In the genomic region with DNA sequence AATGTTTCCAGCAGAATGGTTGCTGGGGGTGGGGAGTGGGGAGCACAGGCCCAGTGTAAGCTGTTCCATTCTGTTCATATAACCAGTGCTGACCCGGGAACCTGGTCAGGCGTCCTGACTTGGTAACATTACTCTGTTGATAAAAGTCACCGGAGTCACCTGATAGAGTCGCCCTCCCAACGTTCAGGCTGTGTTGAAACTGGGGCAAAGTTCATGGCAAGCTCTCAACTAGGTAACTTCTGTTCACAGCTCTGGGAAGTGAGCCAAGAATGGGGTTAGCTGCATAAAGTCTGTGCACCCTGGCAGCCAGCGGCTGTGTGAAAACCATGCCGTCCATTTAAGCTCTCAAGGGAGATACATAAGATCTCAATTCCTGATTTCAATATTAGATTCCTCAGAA, we compare ENCODE assay signal across 10 mouse cellular contexts. TPM values are rescaled to one million over a fixed set of nuclear protein-coding genes. Genes with fewer than 3 reads are reported as not detected.
DNase-seq lines count a peak whose midpoint lies in the region; ATAC-seq and TF ChIP-seq lines count a peak whose summit lies in the region.
"Not testable (repeated sequence)": the region's sequence is repeated elsewhere in the genome, so short reads cannot be mapped to it uniquely, and the experiment has no call there.
"Had no signal": no experiment of that assay in that cellular context is flagged by ENCODE, and none has a peak within 500 bp of the region (broad histone marks: within the 10 kb centered on the region; RNA-seq: fewer than 3 reads in every experiment).

No protein-coding gene starts in this region.

- not testable (repeated sequence) for H3K4me3 ChIP-seq in forebrain, postnatal 0 days (ENCODE audit: low read depth, low read length); heart, embryonic 12.5 days; intestine, embryonic 15.5 days (replicated peaks); liver, postnatal 0 days (ENCODE audit: low read depth, low read length); midbrain, embryonic 14.5 days (replicated peaks; ENCODE audit: low read depth, low read length); stomach, postnatal 0 days (ENCODE audit: low read depth, low read length)

- H3K36me3 ChIP-seq in forebrain, postnatal 0 days (ENCODE audit: insufficient read depth); heart, embryonic 12.5 days; intestine, embryonic 15.5 days; liver, postnatal 0 days (replicated peaks; ENCODE audit: insufficient read depth, low read length); midbrain, embryonic 14.5 days (ENCODE audit: control insufficient read depth, insufficient read depth, low read length); stomach, postnatal 0 days (ENCODE audit: control insufficient read depth, insufficient read depth, low read length): not testable (repeated sequence)

- TF ChIP-seq EP300 in liver, postnatal 0 days (IDR thresholded peaks at IDR 0.05; ENCODE audit: low read depth) = peak; percentile 60; the same call in 1 of the 2 replicates
- TF ChIP-seq EP300 in stomach, postnatal 0 days (optimal IDR thresholded peaks at IDR 0.05) = not testable (repeated sequence)

- DNase-seq in NIH3T3 (ENCODE audit: low read depth) = peak; percentile 67
- peak; percentile 35 for DNase-seq in forebrain, postnatal 0 days
- DNase-seq in kidney, postnatal 36 days = peak; percentile 91 to 97
- peak; percentile 84 for DNase-seq in liver, postnatal 0 days
- DNase-seq in midbrain, embryonic 14.5 days = peak; percentile 62
- DNase-seq in stomach, postnatal 0 days (ENCODE audit: low spot score) = peak; percentile 88

- WGBS in forebrain, postnatal 0 days = 51% methylated on average over 7 of the region's 7 CpGs
- 10% methylated on average over 7 of the region's 7 CpGs for WGBS in heart, embryonic 12.5 days
- 24% methylated on average over 7 of the region's 7 CpGs for WGBS in intestine, embryonic 15.5 days
- WGBS in liver, postnatal 0 days (ENCODE audit: insufficient replicate concordance) = 48% methylated on average over 7 of the region's 7 CpGs
- 59% methylated on average over 7 of the region's 7 CpGs for WGBS in midbrain, embryonic 14.5 days
- 16% methylated on average over 7 of the region's 7 CpGs for WGBS in stomach, postnatal 0 days

- H3K27ac ChIP-seq in forebrain, postnatal 0 days (ENCODE audit: low read depth, low read length); heart, embryonic 12.5 days (ENCODE audit: poor library complexity, severe bottlenecking); intestine, embryonic 15.5 days; midbrain, embryonic 14.5 days (replicated peaks; ENCODE audit: low read depth, low read length); stomach, postnatal 0 days (replicated peaks): not testable (repeated sequence)
- H3K27ac ChIP-seq in liver, postnatal 0 days (ENCODE audit: low read depth) = peak overlapping the region; percentile 41; the same call in 1 of the 2 replicates

- H3K4me2 ChIP-seq in forebrain, postnatal 0 days (ENCODE audit: low read depth); intestine, embryonic 15.5 days (replicated peaks); liver, postnatal 0 days (ENCODE audit: low read depth, low read length); midbrain, embryonic 14.5 days (ENCODE audit: low read length); stomach, postnatal 0 days (replicated peaks; ENCODE audit: low read depth): not testable (repeated sequence)
- H3K4me2 ChIP-seq in heart, embryonic 12.5 days = peak overlapping the region; percentile 24; the same call in 1 of the 2 replicates

- not testable (repeated sequence) for ATAC-seq in forebrain, postnatal 0 days; midbrain, embryonic 14.5 days (ENCODE audit: low FRiP score, low TSS enrichment)
- ATAC-seq in heart, embryonic 12.5 days (ENCODE audit: insufficient number of reproducible peaks, low FRiP score) = peak; percentile 66
- ATAC-seq in intestine, embryonic 15.5 days = peak; percentile 91
- ATAC-seq in liver, postnatal 0 days = peak; percentile 91
- peak; percentile 88 for ATAC-seq in stomach, postnatal 0 days (ENCODE audit: low FRiP score, low TSS enrichment)

- H3K9ac ChIP-seq in forebrain, postnatal 0 days; heart, embryonic 12.5 days; intestine, embryonic 15.5 days; liver, postnatal 0 days (replicated peaks); midbrain, embryonic 14.5 days (replicated peaks; ENCODE audit: low read length); stomach, postnatal 0 days (ENCODE audit: low read length): not testable (repeated sequence)

- H3K9me3 ChIP-seq in forebrain, postnatal 0 days (ENCODE audit: low read length); heart, embryonic 12.5 days (replicated peaks); intestine, embryonic 15.5 days; liver, postnatal 0 days (ENCODE audit: low read length); midbrain, embryonic 14.5 days (ENCODE audit: control insufficient read depth, low read length); stomach, postnatal 0 days (ENCODE audit: control insufficient read depth, low read length): not testable (repeated sequence)

- not testable (repeated sequence) for H3K27me3 ChIP-seq in forebrain, postnatal 0 days (ENCODE audit: insufficient read depth, low read length); heart, embryonic 12.5 days (replicated peaks); intestine, embryonic 15.5 days (replicated peaks); liver, postnatal 0 days (ENCODE audit: insufficient read depth, low read length); midbrain, embryonic 14.5 days (ENCODE audit: control insufficient read depth, insufficient read depth, low read length); stomach, postnatal 0 days (ENCODE audit: control insufficient read depth, insufficient read depth, low read length)

- not testable (repeated sequence) for TF ChIP-seq CTCF in forebrain, postnatal 0 days (IDR thresholded peaks at IDR 0.05; ENCODE audit: low read depth); liver, postnatal 0 days (IDR thresholded peaks at IDR 0.05; ENCODE audit: low read depth); stomach, postnatal 0 days (IDR thresholded peaks at IDR 0.05; ENCODE audit: low read depth)

- H3K4me1 ChIP-seq in forebrain, postnatal 0 days (ENCODE audit: insufficient read depth); heart, embryonic 12.5 days (replicated peaks); intestine, embryonic 15.5 days (replicated peaks); liver, postnatal 0 days (ENCODE audit: insufficient read depth); midbrain, embryonic 14.5 days (ENCODE audit: control insufficient read depth, insufficient read depth, low read length); stomach, postnatal 0 days (replicated peaks; ENCODE audit: control insufficient read depth, insufficient read depth): not testable (repeated sequence)

RNA-seq across cellular contexts. Expression of a gene that starts 11.2 kb away (rescaled TPM):
- 79.2 and 87.1 TPM in 2 replicates for total RNA-seq in forebrain, postnatal 0 days (2014; rRNA removed)
- 112 and 119 TPM in 2 replicates for polyA plus RNA-seq in forebrain, postnatal 0 days (2015; fragmentation: Nextera tagmentation; extraction: Ambion mirVana)
- 20.0 and 21.3 TPM in 2 replicates for polyA plus RNA-seq in heart, embryonic 12.5 days (2016; fragmentation: Nextera tagmentation; extraction: Ambion mirVana)
- 125 and 142 TPM in 2 replicates for polyA plus RNA-seq in intestine, embryonic 15.5 days (2015; fragmentation: Nextera tagmentation; extraction: Ambion mirVana)
- polyA plus RNA-seq in liver, postnatal 0 days (2015; fragmentation: Nextera tagmentation; extraction: Ambion mirVana) = 87.8 and 106 TPM in 2 replicates
- polyA plus RNA-seq in midbrain, embryonic 14.5 days (2014; fragmentation: Nextera tagmentation; extraction: Ambion mirVana) = 98.3 and 108 TPM in 2 replicates
- 135 and 144 TPM in 2 replicates for polyA plus RNA-seq in stomach, postnatal 0 days (2015; fragmentation: Nextera tagmentation; extraction: Ambion mirVana)

RNA-seq across cellular contexts. Expression of a gene that starts 17.7 kb away (rescaled TPM):
- total RNA-seq in forebrain, postnatal 0 days (2014; rRNA removed) = 0.31 and 0.86 TPM in 2 replicates
- 0.77 and 1.1 TPM in 2 replicates for polyA plus RNA-seq in forebrain, postnatal 0 days (2015; fragmentation: Nextera tagmentation; extraction: Ambion mirVana)
- 0.36 and 0.64 TPM in 2 replicates for polyA plus RNA-seq in heart, embryonic 12.5 days (2016; fragmentation: Nextera tagmentation; extraction: Ambion mirVana)
- polyA plus RNA-seq in intestine, embryonic 15.5 days (2015; fragmentation: Nextera tagmentation; extraction: Ambion mirVana) = 8.2 and 8.9 TPM in 2 replicates
- 29.0 and 35.0 TPM in 2 replicates for polyA plus RNA-seq in liver, postnatal 0 days (2015; fragmentation: Nextera tagmentation; extraction: Ambion mirVana)
- 0.18 and 0.62 TPM in 2 replicates for polyA plus RNA-seq in midbrain, embryonic 14.5 days (2014; fragmentation: Nextera tagmentation; extraction: Ambion mirVana)
- polyA plus RNA-seq in stomach, postnatal 0 days (2015; fragmentation: Nextera tagmentation; extraction: Ambion mirVana) = 1.2 and 1.3 TPM in 2 replicates

RNA-seq across cellular contexts. Expression of a gene that starts 18.2 kb away (rescaled TPM):
- not detected in 2 replicates for total RNA-seq in forebrain, postnatal 0 days (2014; rRNA removed)
- polyA plus RNA-seq in forebrain, postnatal 0 days (2015; fragmentation: Nextera tagmentation; extraction: Ambion mirVana) = not detected in 2 replicates
- polyA plus RNA-seq in heart, embryonic 12.5 days (2016; fragmentation: Nextera tagmentation; extraction: Ambion mirVana) = not detected in 2 replicates
- not detected in 2 replicates for polyA plus RNA-seq in intestine, embryonic 15.5 days (2015; fragmentation: Nextera tagmentation; extraction: Ambion mirVana)
- not detected in 2 replicates for polyA plus RNA-seq in liver, postnatal 0 days (2015; fragmentation: Nextera tagmentation; extraction: Ambion mirVana)
- not detected in 2 replicates for polyA plus RNA-seq in midbrain, embryonic 14.5 days (2014; fragmentation: Nextera tagmentation; extraction: Ambion mirVana)
- not detected in 2 replicates for polyA plus RNA-seq in stomach, postnatal 0 days (2015; fragmentation: Nextera tagmentation; extraction: Ambion mirVana)
- polyA plus RNA-seq: gonadal fat pad, adult 2 months; limb, embryonic 11.5 days had no signal

RNA-seq across cellular contexts. Expression of a gene that starts 31.4 kb away (rescaled TPM):
- total RNA-seq in forebrain, postnatal 0 days (2014; rRNA removed) = 0.69 and 3.1 TPM in 2 replicates
- polyA plus RNA-seq in forebrain, postnatal 0 days (2015; fragmentation: Nextera tagmentation; extraction: Ambion mirVana) = 0.98 and 1.2 TPM in 2 replicates
- 0.27 and 0.64 TPM in 2 replicates for polyA plus RNA-seq in heart, embryonic 12.5 days (2016; fragmentation: Nextera tagmentation; extraction: Ambion mirVana)
- 3.2 and 4.8 TPM in 2 replicates for polyA plus RNA-seq in intestine, embryonic 15.5 days (2015; fragmentation: Nextera tagmentation; extraction: Ambion mirVana)
- 37.2 and 43.0 TPM in 2 replicates for polyA plus RNA-seq in liver, postnatal 0 days (2015; fragmentation: Nextera tagmentation; extraction: Ambion mirVana)
- polyA plus RNA-seq in midbrain, embryonic 14.5 days (2014; fragmentation: Nextera tagmentation; extraction: Ambion mirVana) = 0.88 and 1.2 TPM in 2 replicates
- 0.30 and 0.53 TPM in 2 replicates for polyA plus RNA-seq in stomach, postnatal 0 days (2015; fragmentation: Nextera tagmentation; extraction: Ambion mirVana)
- polyA plus RNA-seq: gonadal fat pad, adult 2 months had no signal

RNA-seq across cellular contexts. Expression of a gene that starts 32.9 kb away (rescaled TPM):
- total RNA-seq in forebrain, postnatal 0 days (2014; rRNA removed) = 14.8 and 17.5 TPM in 2 replicates
- 12.4 and 24.2 TPM in 2 replicates for polyA plus RNA-seq in forebrain, postnatal 0 days (2015; fragmentation: Nextera tagmentation; extraction: Ambion mirVana)
- polyA plus RNA-seq in heart, embryonic 12.5 days (2016; fragmentation: Nextera tagmentation; extraction: Ambion mirVana) = 43.8 and 45.1 TPM in 2 replicates
- 34.3 and 35.8 TPM in 2 replicates for polyA plus RNA-seq in intestine, embryonic 15.5 days (2015; fragmentation: Nextera tagmentation; extraction: Ambion mirVana)
- 32.8 and 39.4 TPM in 2 replicates for polyA plus RNA-seq in liver, postnatal 0 days (2015; fragmentation: Nextera tagmentation; extraction: Ambion mirVana)
- polyA plus RNA-seq in midbrain, embryonic 14.5 days (2014; fragmentation: Nextera tagmentation; extraction: Ambion mirVana) = 8.8 and 9.2 TPM in 2 replicates
- polyA plus RNA-seq in stomach, postnatal 0 days (2015; fragmentation: Nextera tagmentation; extraction: Ambion mirVana) = 45.6 and 47.2 TPM in 2 replicates

Comparison
In these comparisons a context has a peak if more than half of its experiments do, and no peak if none do; other contexts are left out.
1. DNase-seq: peak in every context shown above with its lines; median percentile 94 in kidney, postnatal 36 days; 88 in stomach, postnatal 0 days; 84 in liver, postnatal 0 days; 67 in NIH3T3; 62 in midbrain, embryonic 14.5 days; 35 in forebrain, postnatal 0 days.